Mouse (Mus musculus) gastrocnemius, adult 2 months (tissue): ENCODE measurements at regions not wholly inside any gene's neighbourhood (a gene's known extent, or its start where the extent isn't known, plus 50 kb on each side); places are given as distances from the start of the nearest gene placed in this dataset.
"Not testable (repeated sequence)": the region's sequence is repeated elsewhere in the genome, so short reads cannot be mapped to it uniquely, and the experiment has no call there.

ENCODE experiments used
- DNase-seq: peaks from one replicate; pipeline ENCODE4 v3.0.0; 2022
- H3K27ac ChIP-seq: fragments of 200-600 bp; 2 replicates; pipeline ENCODE4 v1.8.1; 2022; ENCODE audit warnings: mild to moderate bottlenecking
- H3K4me3 ChIP-seq: fragments of 200-600 bp; 2 replicates; pipeline ENCODE4 v1.8.1; 2022; ENCODE audit warnings: mild to moderate bottlenecking, moderate library complexity
- CTCF ChIP-seq: fragments of 200-600 bp; IDR thresholded peaks from 2 replicates; pipeline ENCODE4 v1.8.1; 2022; ENCODE audit warnings: antibody characterized with exemption, mild to moderate bottlenecking, moderate library complexity
- intact Hi-C: fragments of 180-260 bp; cut with DNase I; formaldehyde crosslinking; loops from one replicate; pipeline ENCODE4 v1.15.1; 2025

DNA sequence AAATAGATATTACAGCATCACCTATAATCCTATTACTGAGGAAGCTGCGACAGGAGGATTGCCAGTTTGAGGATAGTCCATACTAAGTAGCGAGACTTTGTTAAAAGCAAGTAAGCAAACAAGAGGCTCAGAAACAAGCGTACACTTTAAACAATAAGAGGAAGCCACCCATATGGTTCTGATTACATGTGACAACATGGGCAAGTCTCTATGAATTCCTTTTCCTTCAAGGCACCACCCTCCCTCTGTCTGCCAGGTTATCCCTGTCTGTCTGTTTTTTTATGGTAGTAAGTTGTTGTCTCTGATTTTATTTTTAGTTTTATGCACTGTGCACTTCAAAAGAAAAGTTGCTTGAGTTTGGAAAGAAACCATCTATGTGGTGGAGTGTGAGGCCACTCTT, 76.8 kb upstream of the Tars start:
- intact Hi-C loops, result no loop called here
- H3K4me3 ChIP-seq, result no peak overlapping the region
- H3K27ac ChIP-seq, result no peak overlapping the region
- TF ChIP-seq CTCF, result no peak
- DNase-seq, result no peak

DNA sequence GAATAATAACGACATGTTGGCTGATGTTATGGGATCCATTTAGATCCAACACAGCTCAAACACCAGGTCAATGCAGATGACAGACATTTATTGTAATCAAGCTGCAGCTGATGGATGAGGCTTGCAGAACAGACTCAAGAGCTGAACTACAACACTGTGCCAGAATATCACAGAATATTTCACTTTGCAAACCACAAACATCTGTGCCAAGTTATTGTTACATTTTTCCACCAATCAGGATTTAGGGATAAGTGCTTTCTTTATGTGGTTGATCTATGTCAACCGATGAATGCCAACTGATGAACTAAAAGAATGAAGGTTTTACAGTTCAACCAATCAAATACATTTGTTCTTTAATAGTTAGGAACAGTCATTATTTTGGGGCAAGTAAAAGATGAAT, 63.9 kb upstream of the Tars start:
- DNase-seq, result no peak
- no peak overlapping the region for H3K4me3 ChIP-seq
- intact Hi-C loops, result no loop called here
- no peak overlapping the region for H3K27ac ChIP-seq
- TF ChIP-seq CTCF, result no peak

DNA sequence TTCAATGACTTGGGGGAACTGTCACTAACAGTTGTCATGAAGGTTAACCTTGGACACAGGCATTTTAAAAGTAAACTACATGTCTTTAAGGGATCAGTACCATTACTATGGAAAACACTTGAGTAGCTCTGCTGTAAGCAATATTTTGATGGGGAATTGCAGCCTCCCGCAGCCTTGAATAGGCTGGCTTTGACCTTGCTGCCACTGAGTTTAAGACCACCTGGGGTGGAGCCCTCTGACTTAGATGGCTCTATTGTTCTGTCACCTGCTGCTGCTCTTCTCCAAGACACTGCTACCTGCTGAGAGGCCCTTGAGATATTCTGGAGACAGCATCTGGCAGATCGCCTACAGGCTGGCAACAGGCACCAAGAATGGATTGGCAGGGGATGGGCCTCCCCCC, 62.1 kb upstream of the Tars start:
- intact Hi-C loops, DNase-seq, H3K4me3 ChIP-seq, H3K27ac ChIP-seq: not testable (repeated sequence)

DNA sequence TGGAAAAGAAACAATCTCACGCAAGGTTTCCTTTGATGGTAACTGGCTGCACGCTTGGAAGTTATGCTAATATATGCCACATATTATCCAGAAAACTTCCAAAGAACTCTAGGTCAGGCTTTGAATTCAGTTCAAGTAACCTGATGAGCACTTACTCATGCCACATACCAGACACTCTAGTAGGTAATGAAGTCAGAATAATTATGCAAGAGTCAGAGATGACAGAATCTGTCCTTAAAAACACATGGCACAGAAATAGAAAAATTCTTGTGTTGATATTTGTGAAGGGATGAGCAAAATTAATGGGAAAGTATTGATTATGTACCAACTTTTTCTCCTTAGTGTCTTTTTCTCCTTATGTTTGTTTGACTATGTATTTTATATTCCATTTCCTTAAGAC, 59.8 kb upstream of the Tars start:
- H3K27ac ChIP-seq, result no peak overlapping the region
- intact Hi-C loops, result no loop called here

DNA sequence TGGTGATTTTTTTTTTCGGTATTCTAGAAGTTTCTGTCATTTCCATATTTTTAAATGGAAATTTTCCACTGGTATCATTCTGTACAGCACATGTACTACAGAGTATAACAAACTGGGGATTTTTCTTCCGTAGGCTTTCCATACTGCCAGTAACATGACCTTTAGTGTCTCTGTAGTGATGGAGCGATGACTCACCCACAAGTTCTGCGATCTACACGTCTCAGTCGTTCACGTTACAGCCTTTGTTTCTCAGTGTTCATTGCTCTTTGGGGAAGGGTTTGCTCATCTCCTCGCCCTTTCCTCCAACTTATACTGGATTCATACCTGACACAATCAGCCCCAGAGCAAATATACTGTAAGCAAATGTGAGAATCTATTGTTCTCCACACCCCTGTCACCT, 57.8 kb upstream of the Tars start:
- Histone ChIP-seq H3K27ac (no peak overlapping the region), H3K4me3 (no peak overlapping the region)
- no peak for DNase-seq
- intact Hi-C loops, result no loop called here
- TF ChIP-seq CTCF, result no peak

More for the DNA sequence above, 59.8 kb upstream of the Tars start:
- TF ChIP-seq CTCF, result no peak
- H3K4me3 ChIP-seq, result no peak overlapping the region
- DNase-seq, result no peak

DNA sequence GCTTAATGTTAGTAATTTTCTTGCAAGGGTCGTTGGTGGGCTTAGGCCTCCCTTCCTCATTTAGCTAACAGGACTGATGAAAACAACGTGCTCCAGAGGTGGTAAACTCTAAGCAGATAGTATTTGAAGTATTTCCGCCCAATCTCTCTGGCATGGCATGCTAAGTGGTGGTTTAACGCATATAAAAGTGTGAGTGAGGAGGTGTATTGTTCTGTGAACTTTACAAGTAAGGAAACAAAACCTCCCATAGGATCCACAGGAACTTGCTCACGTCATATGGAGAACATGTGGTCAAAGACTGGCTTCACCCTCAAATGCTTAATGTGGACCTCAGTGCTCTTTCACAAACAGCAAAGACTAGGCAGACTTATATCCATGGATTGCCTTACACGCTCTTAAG, 56.5 kb upstream of the Tars start:
- no peak for TF ChIP-seq CTCF

DNA sequence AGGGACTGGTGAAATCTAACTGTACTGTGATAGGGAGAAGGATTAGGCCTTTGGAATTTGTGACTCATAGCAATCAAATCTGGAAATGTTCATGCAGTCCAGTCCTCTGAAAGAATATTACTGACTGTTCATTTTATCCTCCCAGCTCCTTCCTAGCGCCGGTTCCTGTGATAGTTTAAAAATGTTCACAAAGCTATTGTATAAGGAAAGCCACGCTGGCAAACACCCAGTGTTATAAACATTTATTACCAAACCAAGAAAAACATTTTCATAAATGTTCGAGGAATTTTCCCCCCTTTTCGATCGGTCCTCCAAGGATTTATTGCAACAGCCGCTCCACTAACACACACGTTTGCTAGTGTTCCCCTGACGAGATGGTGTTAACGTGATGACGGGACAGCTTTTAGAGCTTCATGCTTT, 55.9 kb upstream of the Tars start:
- no peak for TF ChIP-seq CTCF
- peak overlapping the region; percentile 61 for H3K27ac ChIP-seq
- intact Hi-C loops, result no loop called here
- DNase-seq, result no peak
- peak overlapping the region; percentile 48 for H3K4me3 ChIP-seq

More for the DNA sequence above, 56.5 kb upstream of the Tars start:
- Histone ChIP-seq H3K4me3 (no peak overlapping the region), H3K27ac (peak overlapping the region; percentile 61; the same call in 1 of the 2 replicates)
- DNase-seq, result no peak
- intact Hi-C loops, result no loop called here

DNA sequence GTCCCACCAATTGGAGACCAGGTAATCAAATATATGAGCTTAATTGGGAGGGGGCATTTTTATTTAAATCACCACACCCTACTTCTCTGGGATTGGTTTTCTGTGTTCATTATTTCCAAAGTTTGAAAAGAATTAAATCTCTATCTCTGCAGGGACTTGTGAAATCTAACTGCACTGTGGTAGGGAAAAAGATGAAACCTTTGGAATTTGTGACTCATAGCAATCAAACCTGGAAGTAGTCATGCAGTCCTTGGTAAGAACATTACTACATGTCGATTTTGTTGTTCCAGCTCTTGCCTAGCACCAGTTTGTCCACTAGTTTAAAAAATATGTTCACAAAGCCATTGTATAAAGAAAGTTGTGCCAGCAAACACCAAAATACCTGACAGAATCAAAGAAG, 54.5 kb upstream of the Tars start:
- peak overlapping the region; percentile 61; the same call in 1 of the 2 replicates for H3K27ac ChIP-seq
- intact Hi-C loops, result no loop called here
- no peak for DNase-seq
- TF ChIP-seq CTCF, result no peak
- H3K4me3 ChIP-seq, result no peak overlapping the region

DNA sequence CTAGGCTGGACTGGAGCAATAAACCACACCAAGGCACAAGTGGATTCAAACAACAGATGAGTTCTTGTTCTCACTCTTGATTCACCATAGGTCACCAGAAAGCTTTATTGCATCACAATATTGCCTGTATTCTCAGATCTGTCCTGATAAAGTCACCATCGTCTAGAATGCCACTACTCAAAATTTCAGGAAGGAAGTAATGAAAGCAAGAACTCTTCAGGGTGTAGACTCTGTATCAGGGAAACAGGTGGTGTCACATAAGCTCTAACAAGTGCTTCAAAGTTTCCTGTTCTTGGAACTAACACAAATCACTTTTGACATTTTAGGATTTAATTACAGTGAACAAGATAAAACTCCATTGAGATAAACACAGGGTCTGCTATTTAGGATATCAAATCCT, 52.2 kb upstream of the Tars start:
- Histone ChIP-seq H3K4me3 (no peak overlapping the region), H3K27ac (no peak overlapping the region)
- no peak for DNase-seq
- intact Hi-C loops, result no loop called here
- no peak for TF ChIP-seq CTCF
